Mouse (Mus musculus): Measurements from ENCODE around the gene Mob3b. TPM values are rescaled to one million over a fixed set of nuclear protein-coding genes. Genes with fewer than 3 reads are reported as not detected.

The Mob3b gene
- total RNA-seq, 2 experiments from 2014 or later = 9.0 to 9.3 TPM

DNA sequence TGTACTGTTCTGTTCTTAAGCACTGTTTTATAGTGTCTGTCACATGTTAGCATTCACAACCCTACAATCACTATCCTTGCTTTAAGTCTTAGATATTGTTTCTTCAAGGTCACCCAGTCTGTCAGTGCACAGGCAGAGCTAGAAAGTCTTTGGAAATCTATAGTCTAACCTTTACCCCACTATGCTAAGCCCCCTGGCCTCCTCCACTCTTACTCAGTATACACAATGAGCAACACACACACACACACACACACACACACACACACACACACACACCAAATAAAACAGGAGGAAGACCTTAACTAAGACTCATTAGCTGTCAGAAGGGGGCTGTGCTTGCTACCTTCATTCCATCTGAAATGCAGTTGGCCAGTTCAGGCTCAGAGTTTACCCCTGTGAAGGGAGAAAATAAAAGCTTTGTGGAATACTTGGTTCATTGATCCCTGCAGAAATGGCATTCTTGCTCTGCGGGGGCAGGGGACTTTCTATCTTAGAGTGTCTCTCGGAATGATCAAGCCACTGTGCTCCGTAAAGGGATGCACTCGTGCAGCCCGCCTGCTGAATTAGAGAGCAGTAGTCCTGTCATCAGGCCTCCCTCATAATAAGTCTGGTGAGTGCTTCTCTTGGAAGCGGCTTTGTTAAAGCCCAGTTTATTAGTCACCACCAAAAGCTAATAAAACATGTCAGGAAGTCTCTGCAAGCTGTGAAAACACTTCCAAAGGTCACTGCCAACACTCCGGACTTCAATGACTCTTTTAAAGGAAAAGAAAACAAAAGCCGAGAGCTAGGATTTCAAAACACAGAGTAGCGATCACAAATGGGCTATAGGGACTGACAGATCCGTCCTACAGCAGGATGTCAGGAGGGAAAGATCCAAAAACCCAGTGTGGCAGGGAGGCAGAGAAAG, 144.6 kb downstream of the Mob3b start:
- no peak for DNase-seq (ENCODE audit: low spot score in 2 of 2)

DNA sequence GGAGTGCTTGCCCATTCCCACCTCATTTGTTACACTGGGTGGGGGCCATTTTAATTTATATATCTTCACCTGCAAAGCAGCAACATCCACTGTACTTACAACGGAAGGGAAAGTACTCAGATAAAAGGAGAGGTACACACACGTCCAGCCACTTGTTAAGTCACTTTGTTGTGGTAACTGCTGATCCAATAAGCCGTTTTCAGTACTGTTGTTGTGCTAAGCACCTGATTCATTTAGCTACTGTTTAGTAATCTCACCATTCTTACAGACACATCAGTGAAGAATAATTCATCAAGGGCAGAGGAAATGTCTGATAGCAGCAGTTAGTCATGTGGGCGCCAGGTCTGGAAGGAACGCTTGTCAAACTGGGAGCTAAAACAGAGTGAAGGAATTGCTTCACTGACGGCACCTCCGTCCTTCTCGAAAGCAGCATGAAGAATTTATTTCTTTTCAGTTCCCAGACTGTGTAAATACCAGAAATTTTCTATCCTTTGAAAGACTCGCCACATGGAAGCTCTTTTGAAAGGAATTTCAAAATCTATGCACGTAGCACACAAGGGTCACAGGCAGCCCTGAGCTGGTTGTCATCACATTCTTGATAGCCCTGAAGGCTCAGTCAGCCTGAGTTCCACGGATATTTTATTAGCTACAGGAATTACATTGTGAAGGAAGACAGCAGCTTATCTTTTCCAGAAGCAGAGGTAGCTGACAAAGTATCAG, 150.6 kb downstream of the Mob3b start:
- no peak for DNase-seq (ENCODE audit: low spot score in 2 of 2)

DNA sequence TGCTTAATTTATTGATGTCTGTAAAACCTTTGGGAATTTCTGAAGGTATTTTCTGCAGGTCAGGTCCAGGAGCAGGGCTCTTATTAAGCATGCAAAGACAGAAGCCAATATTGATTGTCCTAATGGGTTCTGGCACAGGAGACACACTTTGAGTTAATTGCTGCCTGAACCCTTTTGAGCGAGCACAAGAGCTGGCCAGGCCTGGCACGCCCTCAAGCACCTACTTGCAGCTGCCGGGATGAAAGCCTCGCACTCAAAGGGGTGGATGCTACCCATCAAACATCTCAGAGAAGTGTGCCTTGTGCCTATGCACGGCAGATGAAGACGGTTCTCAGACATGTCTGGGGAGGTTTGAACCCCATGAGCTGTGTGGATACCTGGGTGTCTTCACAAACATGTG, 151.2 kb downstream of the Mob3b start:
- DNase-seq (ENCODE audit: low spot score in 2 of 2) = peak in 1 of 2 experiments; percentile 24

DNA sequence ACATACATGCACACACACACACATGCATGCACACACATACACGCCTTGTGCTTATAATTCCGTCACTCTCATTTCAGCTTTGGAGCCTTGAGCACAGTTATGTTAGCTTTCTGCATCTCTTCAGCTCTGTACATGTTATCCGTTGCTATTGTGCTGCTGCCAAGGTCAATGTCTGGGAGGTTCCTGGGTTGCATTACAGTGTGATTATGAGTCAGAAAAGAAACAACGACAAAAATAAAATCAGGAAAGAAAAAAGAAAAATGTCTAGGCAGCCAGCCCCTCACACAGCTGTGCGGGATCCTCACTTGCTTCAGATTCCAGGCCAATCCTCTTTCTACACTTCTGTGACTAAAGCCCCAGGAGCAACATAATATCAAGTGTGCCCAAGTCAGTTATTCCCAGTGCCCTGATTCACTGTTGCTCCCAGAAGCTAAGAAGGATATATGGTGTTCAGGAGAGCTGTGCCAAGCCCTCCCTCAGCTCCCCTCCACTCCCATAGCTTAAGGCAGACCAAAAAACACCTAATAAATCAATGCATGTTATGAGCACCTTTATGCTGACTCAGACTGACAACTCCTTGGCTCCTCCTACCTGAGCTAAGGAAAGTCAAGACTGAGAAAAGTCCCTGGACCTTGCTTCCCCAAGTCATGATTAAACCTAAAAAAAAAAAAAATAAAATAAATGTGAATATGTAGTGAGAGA, 152.1 kb downstream of the Mob3b start:
- no peak for DNase-seq (ENCODE audit: low spot score in 2 of 2)

DNA sequence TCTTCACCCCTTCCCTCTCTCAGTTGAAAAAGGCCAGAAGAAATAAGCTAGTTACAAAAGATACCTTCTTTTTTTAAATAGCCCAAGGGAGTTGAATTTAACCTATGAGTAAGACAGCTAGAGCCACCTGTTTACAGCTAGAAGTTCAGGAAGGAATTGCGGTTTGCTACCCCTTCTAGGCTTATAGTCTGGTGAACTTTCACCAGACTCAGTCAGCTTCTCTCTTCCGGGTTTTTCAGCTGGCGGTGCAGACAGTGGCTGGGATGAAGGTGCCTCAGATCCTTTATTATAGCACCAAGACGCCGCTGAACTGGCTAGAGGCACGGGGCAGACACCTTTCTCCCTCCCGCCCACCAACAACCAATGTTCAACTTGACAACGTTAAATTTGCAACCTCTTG, 152.8 kb downstream of the Mob3b start:
- DNase-seq (ENCODE audit: low spot score in 2 of 2) = no peak

DNA sequence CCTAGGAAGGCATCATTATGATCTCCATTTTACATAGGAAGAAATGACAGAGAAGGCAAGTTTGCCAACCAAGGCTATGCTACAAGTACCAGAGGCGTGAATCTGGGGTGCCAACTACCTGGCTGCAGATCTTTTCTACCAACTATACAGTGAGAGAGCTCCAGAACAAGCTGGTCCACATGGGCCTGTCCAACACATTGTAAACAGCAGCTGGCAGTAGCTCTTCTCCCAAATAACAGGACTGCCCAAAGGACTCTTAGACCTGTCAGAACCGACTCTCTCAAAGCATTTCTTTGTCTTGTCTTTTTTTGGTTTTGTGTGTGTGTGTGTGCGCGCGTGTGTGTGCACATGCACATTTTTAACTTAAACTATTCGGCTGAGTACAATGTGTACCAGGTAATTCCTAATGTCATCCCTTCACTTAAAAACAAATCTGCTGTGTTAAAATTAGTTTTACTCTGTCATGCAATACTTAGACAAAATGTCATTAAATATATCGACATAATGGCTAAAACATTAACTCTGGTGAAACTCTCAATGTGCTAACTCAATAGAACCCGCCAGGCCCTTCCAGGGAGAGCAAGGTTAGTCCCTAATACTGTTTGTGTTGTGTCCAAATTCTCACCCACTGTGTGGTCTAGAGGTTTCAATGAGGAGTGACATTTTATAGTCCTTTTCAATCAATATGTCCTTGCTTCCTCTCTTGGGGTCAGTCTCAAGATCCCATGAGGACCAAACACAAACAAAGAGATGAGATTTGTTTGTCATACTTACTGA, 153.5 kb downstream of the Mob3b start:
- no peak for DNase-seq (ENCODE audit: low spot score in 2 of 2)

DNA sequence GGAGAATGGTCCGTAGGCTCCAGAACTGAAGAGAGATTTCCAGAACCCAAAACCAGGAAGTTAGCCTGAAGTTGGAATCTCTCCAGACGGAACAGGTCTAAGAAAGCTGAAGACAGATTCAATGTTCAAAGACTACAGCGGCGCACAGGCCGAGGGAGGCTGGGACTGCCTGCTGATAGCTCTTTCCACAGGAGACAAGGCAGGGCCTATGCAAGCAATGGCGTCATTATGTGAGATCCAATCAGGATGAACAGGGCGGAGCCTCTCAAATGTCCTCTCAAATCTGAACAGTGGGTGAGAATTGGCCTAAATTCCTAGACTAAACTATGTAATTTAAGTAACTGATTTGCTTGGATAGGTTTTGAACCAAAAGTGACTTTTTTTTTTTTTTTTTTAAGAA, 160.7 kb downstream of the Mob3b start:
- DNase-seq (ENCODE audit: low spot score in 2 of 2) = no peak

DNA sequence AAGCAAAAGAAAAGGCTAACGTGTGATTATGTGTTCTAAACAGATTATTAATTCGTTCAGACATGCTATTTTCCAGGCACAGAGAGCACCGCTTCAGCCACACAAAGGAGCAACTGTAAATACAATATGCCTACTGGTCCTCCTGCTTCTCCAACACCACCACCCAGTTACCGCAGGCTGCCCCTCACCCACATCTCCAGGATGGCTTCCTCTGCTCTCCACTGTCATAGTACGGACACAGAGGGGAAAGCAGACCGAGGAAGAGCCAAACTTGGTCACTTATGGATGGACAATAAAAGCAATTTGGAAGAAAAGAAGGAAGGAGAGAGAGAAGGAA, 163.7 kb downstream of the Mob3b start:
- no peak for DNase-seq (ENCODE audit: low spot score in 2 of 2)

DNA sequence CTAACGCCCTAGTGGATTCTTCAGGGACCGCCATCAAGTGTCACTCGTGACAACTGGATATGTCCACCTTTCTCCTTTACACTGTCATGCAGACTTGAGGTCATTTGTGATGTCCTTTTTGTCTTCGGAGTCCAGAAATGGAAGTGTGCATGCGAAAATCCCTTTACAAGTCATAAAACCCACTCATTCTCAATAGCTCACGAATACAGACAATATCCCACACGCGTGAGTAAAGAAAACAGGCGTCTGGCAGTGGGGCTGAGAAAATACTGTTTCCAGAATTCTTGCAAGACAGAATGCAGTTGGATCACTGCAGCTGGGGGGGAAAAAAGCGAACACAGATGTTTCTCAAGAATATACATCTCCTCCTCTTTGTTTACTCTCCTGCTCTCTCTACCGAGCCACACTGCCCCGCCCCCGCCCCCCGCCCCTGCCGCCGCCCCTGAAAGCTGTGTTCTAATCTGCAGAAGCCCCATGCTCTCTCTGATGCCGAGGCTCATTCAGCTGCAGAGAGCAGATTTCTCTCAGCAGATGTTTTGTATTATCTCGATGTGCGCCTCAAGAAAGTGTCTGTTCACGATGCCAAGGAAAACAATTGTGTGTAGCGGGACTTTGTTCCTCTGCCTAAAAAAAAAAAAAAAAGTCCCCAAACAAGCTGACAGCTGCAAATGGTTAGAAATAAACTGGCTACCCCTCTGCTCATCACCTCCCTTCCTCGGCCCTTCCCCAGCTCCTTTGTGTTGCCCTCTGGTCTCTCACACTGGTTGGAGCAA, 164.2 kb downstream of the Mob3b start:
- peak in 1 of 2 experiments; percentile 33 for DNase-seq (ENCODE audit: low spot score in 2 of 2)

DNA sequence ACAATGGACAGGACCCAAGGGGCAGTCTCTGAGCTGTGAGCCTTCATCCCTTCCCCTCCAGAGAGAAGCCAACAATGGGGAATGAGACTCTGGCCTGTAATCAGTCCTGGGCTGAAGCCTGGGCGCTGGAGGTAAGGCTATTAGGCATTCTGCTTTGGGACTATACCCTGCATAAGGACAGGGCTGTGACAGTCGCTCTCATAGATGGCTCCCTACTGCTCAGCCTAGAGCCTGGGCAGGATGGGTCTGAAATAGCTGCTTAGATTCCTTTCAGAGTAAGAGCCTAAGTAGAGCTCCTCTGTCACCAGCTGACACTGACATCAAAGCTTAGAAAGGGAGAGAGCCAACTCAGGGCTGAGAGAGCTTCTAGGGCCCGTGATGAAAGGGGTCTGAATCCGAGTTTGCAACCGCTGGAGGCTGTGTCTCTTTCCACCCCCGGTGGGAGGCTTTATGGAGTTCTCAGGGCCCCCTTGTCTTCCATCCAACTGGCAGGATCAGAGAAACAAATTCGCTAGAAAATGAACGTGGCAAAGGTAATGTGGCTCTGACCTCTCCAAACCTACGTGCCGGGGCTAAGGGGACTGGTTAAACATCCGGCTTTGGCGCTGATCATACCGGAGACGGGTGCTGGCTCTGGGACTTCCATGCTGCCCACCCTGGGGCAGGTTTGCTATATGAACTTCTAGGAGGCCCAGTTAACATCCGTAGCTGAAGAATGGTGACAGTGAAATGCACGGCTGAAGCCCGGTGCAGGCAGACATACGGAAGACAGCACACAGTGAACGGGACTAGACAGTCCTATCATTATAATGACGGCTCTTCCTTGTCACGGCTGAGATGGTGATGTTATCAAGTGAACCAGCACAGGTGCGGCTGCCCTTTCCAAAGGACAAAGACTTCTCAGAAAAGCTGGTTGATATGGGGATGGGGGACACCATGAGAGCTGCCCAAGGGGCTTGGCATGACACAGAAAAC, 165.1 kb downstream of the Mob3b start:
- no peak for DNase-seq (ENCODE audit: low spot score in 2 of 2)

DNA sequence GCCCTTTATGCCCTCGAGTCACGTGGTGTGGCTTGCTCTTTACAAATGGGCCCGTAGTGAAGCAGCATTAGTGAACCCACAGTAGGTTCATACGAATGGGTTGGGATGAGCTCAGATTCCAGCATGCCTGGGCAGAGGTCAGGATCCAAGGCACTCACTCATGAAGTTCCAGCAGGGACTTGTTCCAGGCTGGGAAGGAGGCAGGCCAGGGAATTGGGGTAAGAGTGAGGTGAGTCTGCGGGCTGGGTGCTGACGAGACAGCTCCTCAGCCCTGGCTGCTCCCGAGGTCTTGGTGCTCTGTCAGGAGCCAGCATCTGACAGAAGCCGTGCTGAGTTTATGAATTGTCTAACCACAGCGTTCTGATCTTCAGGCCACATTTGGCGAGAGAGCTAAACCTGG, 166.2 kb downstream of the Mob3b start:
- DNase-seq (ENCODE audit: low spot score in 2 of 2) = no peak

DNA sequence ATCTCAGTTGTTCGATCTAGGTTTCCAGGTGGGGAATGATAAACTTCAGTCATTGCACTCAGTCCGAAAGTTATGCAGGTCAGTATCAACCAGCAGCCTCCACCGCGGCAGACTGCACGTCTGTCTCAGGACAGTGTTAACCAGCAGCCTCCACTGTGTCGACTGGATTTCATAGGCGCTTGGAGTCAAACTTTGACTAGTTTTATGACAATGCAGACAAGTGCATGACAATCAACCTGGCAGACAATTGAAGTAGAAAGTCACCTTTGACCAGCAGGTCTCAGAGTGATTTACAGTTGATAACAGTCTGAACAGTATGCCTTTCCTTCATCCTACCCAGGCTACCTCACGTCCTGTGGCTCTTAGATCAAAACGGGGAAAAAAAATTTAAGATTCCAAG, 166.6 kb downstream of the Mob3b start:
- DNase-seq (ENCODE audit: low spot score in 2 of 2) = no peak

DNA sequence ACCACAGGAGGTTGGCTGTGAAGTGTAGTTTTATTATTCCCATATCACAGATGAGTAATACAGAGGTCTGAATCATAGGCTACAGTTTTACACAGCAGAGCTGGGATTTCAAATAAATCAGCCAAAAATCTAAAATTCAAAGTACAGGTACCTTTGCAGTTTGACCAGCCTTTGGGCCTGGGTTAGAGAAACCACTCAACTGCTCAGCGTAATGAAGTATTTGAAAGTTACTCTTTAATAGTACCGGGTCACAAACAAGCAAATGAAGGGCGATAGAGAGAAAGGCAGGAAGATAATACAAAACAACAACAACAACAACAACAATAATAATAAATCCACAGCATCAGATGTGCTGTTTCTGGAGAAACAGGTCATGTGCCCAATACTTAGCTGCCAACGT, 169.7 kb downstream of the Mob3b start:
- DNase-seq (ENCODE audit: low spot score in 2 of 2) = no peak

DNA sequence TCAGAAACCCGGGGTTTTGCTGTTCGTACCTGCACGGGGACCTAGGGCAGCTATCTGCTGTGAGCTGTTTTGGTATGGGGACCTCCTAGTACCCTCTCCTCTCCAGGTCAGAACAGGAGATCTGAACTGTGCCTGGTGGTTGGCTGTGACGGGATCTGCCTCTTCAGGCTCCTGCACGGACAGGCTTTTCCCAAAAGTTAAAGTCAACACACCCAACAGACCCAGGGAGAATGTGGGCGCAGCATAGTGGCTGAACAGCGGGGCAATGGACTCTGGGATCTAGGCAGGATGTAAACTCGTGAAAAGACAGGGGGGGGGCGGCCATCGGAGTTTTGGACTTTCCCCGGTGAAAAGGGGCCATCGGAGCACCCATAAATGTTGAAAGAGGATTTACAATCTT, 170.2 kb downstream of the Mob3b start:
- no peak for DNase-seq (ENCODE audit: low spot score in 2 of 2)

DNA sequence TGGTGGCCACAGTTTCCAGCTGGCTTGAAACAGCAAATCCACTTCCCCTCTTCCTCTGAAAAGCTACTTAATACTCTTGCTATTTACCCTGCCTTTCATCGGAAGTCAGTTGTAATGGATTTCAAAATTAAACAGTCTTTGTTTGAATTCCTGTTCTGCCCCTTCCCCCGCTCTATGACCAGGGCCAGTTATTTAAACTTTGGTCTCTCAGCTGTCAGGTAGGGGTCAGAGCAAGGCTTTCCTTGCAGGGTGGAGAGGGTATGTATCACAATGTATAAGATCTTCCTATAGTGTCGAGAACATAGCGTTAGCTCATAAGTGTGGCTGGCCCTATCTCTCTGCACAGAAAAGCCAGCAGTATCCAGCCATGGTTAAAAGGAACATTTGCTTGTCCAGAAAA, 170.6 kb downstream of the Mob3b start:
- DNase-seq (ENCODE audit: low spot score in 2 of 2) = no peak

DNA sequence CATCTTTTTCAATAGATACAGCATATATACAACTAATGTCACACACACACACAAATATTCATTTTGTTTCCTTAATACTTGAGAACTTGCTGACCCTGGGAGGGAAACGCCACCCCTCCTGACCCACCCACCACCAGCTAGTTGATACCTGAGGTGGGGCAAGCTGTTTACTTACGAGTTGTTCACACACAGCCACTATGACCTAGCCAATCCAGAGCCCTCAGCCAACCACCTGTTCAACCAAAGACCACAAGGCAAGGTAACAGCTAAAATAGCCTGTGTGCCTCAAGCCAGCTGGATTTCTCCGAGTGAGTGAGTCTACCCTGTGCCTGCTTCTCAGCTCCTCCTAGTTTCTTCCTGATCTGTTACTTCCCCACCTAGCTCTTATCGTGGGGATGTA, 172.9 kb downstream of the Mob3b start:
- no peak for DNase-seq (ENCODE audit: low spot score in 2 of 2)

DNA sequence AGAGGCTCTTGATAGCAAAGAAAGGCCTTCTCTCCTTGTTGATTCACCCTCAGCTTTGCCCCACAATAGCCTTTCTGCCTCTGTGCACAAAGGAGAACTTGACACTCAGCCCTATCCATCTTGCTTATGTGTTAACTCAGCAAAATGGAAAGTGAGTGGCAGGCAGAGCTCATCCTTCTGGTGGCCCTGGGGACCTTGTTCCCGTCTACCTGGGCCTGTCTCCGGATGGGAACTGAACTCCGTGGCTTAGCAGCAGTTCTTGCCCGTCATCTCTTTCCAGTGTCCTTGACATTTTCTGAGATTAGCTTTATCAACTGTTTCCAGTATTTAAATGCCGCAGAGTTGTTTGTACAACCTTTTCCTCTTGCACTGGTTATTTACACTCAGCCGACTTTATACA, 173.8 kb downstream of the Mob3b start:
- DNase-seq (ENCODE audit: low spot score in 2 of 2) = no peak

DNA sequence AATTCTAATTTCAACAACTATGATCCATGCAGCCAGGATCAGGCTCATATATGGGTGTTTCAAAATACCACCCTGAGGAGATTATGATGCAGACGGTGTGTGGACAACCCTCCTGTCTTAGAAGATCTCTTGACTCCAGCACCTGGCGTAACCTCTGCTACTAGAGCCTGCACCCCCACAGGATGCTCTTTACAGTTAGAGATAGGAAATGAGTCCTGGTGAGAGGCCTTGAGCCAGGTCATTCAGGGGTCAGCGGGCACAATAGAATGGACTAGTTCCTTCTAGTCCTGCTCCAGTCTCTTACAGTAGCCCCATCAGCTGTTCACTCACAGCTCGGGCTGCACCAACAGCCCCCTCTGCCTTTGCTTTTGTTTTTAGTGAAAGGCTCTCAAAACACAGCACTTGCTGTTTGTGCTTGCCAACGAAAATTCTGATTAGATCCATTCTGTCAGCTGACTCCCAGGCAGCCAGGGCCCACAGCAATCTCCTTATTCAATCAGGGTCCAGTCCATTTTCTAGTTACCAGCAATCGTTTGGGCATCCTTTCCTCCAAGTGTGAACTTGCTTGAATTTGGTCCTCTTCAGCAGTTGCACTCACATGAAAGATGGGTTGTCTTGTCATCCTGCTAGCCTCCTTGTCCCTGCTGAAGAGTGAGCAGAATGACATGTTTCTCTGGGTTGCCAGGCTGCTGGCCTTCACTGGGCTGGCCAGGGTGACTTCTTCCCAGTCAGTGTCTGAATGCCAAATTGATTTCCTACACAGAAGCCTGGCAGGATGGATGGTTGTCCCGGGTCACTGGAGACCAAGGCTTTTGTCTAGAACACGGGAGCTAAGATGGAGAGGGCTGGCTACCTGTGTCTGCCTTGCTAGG, 175.7 kb downstream of the Mob3b start:
- no peak for DNase-seq (ENCODE audit: low spot score in 2 of 2)

Measured in layer of hippocampus, postnatal 14 days (tissue).